Mouse (Mus musculus) v-Abl transformed pro-B cells (cell line): ENCODE data around the gene Furin.

Source experiments
- in situ Hi-C, 2 experiments: fragments of 400-800 bp; cut with MboI; formaldehyde crosslinking; loops; one replicate each; pipeline ENCODE4 v1.15.1; 2025; ENCODE audit not compliant: unreplicated experiment in 2 of 2

Gene Furin

GRCm38 (mm10) chr7:80429661-80430060 lies 24.4 kb upstream of the Furin start:
- in situ Hi-C loops: no loop called here

- in situ Hi-C loops: no loop called here
These were observed 22.5 kb upstream of the Furin start for GRCm38 (mm10) chr7:80427730-80428129.

- in situ Hi-C loops: no loop called here
These were observed 21.1 kb upstream of the Furin start for GRCm38 (mm10) chr7:80426363-80426762.

- in situ Hi-C loops: loop anchor here in 1 of 2 experiments (25.0 kb wide), 1 partner anchor 638 kb away; the partner anchor contains the start of gene Alpk3
These were observed 19.5 kb upstream of the Furin start for GRCm38 (mm10) chr7:80424722-80425121.

- in situ Hi-C loops: loop anchor here in 1 of 2 experiments (25.0 kb wide), 1 partner anchor 639 kb away; the partner anchor contains the start of gene Alpk3
These were observed 17.7 kb upstream of the Furin start for GRCm38 (mm10) chr7:80422759-80423480.

GRCm38 (mm10) chr7:80421576-80421975 lies 16.3 kb upstream of the Furin start:
- in situ Hi-C loops: loop anchor here in 1 of 2 experiments (25.0 kb wide), 1 partner anchor 641 kb away; the partner anchor contains the start of gene Alpk3

- in situ Hi-C loops: loop anchor here in 1 of 2 experiments (25.0 kb wide), 1 partner anchor 642 kb away; the partner anchor contains the start of gene Alpk3
These were observed 15.3 kb upstream of the Furin start for GRCm38 (mm10) chr7:80420586-80420985.

GRCm38 (mm10) chr7:80419278-80419677 lies 14.0 kb upstream of the Furin start:
- in situ Hi-C loops: loop anchor here in 1 of 2 experiments (25.0 kb wide), 1 partner anchor 643 kb away; the partner anchor contains the start of gene Alpk3

GRCm38 (mm10) chr7:80418036-80418435 lies 12.8 kb upstream of the Furin start:
- in situ Hi-C loops: loop anchor here in 1 of 2 experiments (25.0 kb wide), 1 partner anchor 644 kb away; the partner anchor contains the start of gene Alpk3

- in situ Hi-C loops: loop anchor here in 1 of 2 experiments (25.0 kb wide), 1 partner anchor 645 kb away; the partner anchor contains the start of gene Alpk3
These were observed 12.4 kb upstream of the Furin start for GRCm38 (mm10) chr7:80417601-80418000.

GRCm38 (mm10) chr7:80416969-80417368 lies 11.7 kb upstream of the Furin start:
- in situ Hi-C loops: loop anchor here in 1 of 2 experiments (25.0 kb wide), 1 partner anchor 645 kb away; the partner anchor contains the start of gene Alpk3

GRCm38 (mm10) chr7:80414303-80414855 lies 9.1 kb upstream of the Furin start:
- in situ Hi-C loops: loop anchor here in 1 of 2 experiments (25.0 kb wide), 1 partner anchor 648 kb away; the partner anchor contains the start of gene Alpk3

- in situ Hi-C loops: loop anchor here in 1 of 2 experiments (25.0 kb wide), 1 partner anchor 649 kb away; the partner anchor contains the start of gene Alpk3
These were observed 8.5 kb upstream of the Furin start for GRCm38 (mm10) chr7:80413512-80414302.

- in situ Hi-C loops: loop anchor here in 1 of 2 experiments (25.0 kb wide), 1 partner anchor 650 kb away; the partner anchor contains the start of gene Alpk3
These were observed 7.5 kb upstream of the Furin start for GRCm38 (mm10) chr7:80412781-80413180.

- in situ Hi-C loops: loop anchor here in 1 of 2 experiments (25.0 kb wide), 1 partner anchor 650 kb away; the partner anchor contains the start of gene Alpk3
These were observed 7.0 kb upstream of the Furin start for GRCm38 (mm10) chr7:80412279-80412678.

GRCm38 (mm10) chr7:80410380-80410779 lies 5.1 kb upstream of the Furin start:
- in situ Hi-C loops: loop anchor here in 1 of 2 experiments (25.0 kb wide), 1 partner anchor 652 kb away; the partner anchor contains the start of gene Alpk3

- in situ Hi-C loops: loop anchor here in 1 of 2 experiments (25.0 kb wide), 1 partner anchor 655 kb away; the partner anchor contains the start of gene Alpk3
These were observed 2.5 kb upstream of the Furin start for GRCm38 (mm10) chr7:80407712-80408111.

- in situ Hi-C loops: loop anchor here in 1 of 2 experiments (25.0 kb wide), 1 partner anchor 656 kb away; the partner anchor contains the start of gene Alpk3
These were observed 950 bp upstream of the Furin start for GRCm38 (mm10) chr7:80406186-80406585.

GRCm38 (mm10) chr7:80404101-80404894 lies 938 bp downstream of the Furin start:
- in situ Hi-C loops: loop anchor here in 1 of 2 experiments (25.0 kb wide), 1 partner anchor 658 kb away; the partner anchor contains the start of gene Alpk3
